8 mouse cellular contexts compared by ENCODE assay signal in the genomic region with DNA sequence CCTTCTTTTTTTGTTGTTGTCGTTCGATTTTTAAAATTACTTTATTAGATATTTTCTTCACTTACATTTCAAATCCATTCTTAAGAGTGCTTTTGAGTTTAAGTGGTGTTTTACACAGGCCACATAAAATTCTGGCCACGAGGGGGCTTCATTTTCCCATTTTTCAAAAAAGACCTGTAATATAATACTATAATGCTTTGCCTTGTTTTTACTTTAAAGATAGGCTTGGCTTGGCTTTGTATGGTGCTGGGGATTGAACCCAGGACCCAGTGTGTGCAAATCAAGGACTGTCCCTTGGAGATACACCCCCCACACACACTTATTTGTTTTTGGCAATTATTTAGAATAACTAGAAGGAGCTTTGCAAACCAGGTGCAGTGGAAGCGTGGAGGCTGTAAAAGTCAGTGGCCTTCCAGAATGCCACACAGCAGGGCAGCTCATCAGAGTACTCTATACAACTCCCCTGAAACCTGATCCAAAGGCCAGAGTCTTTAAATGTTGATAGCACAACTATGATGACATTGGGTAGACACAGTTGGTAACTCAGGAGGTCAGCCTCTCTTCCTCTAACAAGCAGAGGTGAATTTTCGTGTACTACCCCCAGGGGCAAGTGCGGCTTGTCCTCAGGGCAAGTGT. TPM values are rescaled to one million over a fixed set of nuclear protein-coding genes. Genes with fewer than 3 reads are reported as not detected.
DNase-seq lines count a peak whose midpoint lies in the region; ATAC-seq and TF ChIP-seq lines count a peak whose summit lies in the region.

No protein-coding gene starts in this region.

- WGBS in intestine, embryonic 14.5 days, result 66% methylated on average over 6 of the region's 6 CpGs
- 68% methylated on average over 6 of the region's 6 CpGs for WGBS in intestine, embryonic 15.5 days
- 60% methylated on average over 6 of the region's 6 CpGs for WGBS in forebrain, embryonic 15.5 days
- 66% methylated on average over 6 of the region's 6 CpGs for WGBS in midbrain, postnatal 0 days

- no peaks in the 10 kb centered on the region for H3K9me3 ChIP-seq in intestine, embryonic 14.5 days (ENCODE audit: control insufficient read depth, low read length)
- no peaks in the 10 kb centered on the region for H3K9me3 ChIP-seq in intestine, embryonic 15.5 days
- no peaks in the 10 kb centered on the region for H3K9me3 ChIP-seq in forebrain, embryonic 15.5 days
- no peaks in the 10 kb centered on the region for H3K9me3 ChIP-seq in midbrain, postnatal 0 days (ENCODE audit: low read length)

- no peak overlapping the region for H3K4me3 ChIP-seq in intestine, embryonic 14.5 days (ENCODE audit: low read depth, low read length)
- H3K4me3 ChIP-seq in intestine, embryonic 15.5 days (replicated peaks), result no peak overlapping the region
- H3K4me3 ChIP-seq in forebrain, embryonic 15.5 days, result no peak overlapping the region
- H3K4me3 ChIP-seq in midbrain, postnatal 0 days (ENCODE audit: low read depth, low read length), result no peak overlapping the region

- no peaks in the 10 kb centered on the region for H3K36me3 ChIP-seq in intestine, embryonic 14.5 days (ENCODE audit: control insufficient read depth, insufficient read depth, low read length)
- no peaks in the 10 kb centered on the region for H3K36me3 ChIP-seq in intestine, embryonic 15.5 days
- H3K36me3 ChIP-seq in forebrain, embryonic 15.5 days, result no peaks in the 10 kb centered on the region
- no peaks in the 10 kb centered on the region for H3K36me3 ChIP-seq in midbrain, postnatal 0 days (ENCODE audit: insufficient read depth, low read length)

- intact Hi-C loops in left cerebral cortex, postnatal 10 days (cut with DNase I), result loop anchor here (1.0 kb wide), 1 partner anchor 281 kb away; a partner anchor contains a TSS

- H3K9ac ChIP-seq in intestine, embryonic 14.5 days (ENCODE audit: low read length), result no peak overlapping the region
- H3K9ac ChIP-seq in intestine, embryonic 15.5 days, result no peak overlapping the region
- no peak overlapping the region for H3K9ac ChIP-seq in forebrain, embryonic 15.5 days (replicated peaks)
- H3K9ac ChIP-seq in midbrain, postnatal 0 days (replicated peaks; ENCODE audit: low read length, poor library complexity, severe bottlenecking), result no peak overlapping the region

- peak; percentile 75 for TF ChIP-seq CTCF in midbrain, postnatal 0 days (IDR thresholded peaks at IDR 0.05)

- H3K4me2 ChIP-seq in intestine, embryonic 14.5 days (ENCODE audit: low read length), result no peak overlapping the region
- H3K4me2 ChIP-seq in intestine, embryonic 15.5 days (replicated peaks), result no peak overlapping the region
- H3K4me2 ChIP-seq in forebrain, embryonic 15.5 days (replicated peaks), result no peak overlapping the region
- H3K4me2 ChIP-seq in midbrain, postnatal 0 days (ENCODE audit: low read depth, low read length, poor library complexity, severe bottlenecking), result no peak overlapping the region

- H3K27me3 ChIP-seq in intestine, embryonic 14.5 days (replicated peaks; ENCODE audit: control insufficient read depth, insufficient read depth, low read length), result no peaks in the 10 kb centered on the region
- no peaks in the 10 kb centered on the region for H3K27me3 ChIP-seq in intestine, embryonic 15.5 days (replicated peaks)
- no peaks in the 10 kb centered on the region for H3K27me3 ChIP-seq in forebrain, embryonic 15.5 days
- no peaks in the 10 kb centered on the region for H3K27me3 ChIP-seq in midbrain, postnatal 0 days (ENCODE audit: insufficient read depth, low read length)

- no peak overlapping the region for H3K27ac ChIP-seq in intestine, embryonic 14.5 days (ENCODE audit: low read depth)
- no peak overlapping the region for H3K27ac ChIP-seq in intestine, embryonic 15.5 days
- H3K27ac ChIP-seq in forebrain, embryonic 15.5 days (replicated peaks), result no peak overlapping the region
- H3K27ac ChIP-seq in midbrain, postnatal 0 days (ENCODE audit: low read depth, low read length), result no peak overlapping the region

- peak; percentile 75 for DNase-seq in intestine, embryonic 14.5 days (ENCODE audit: low spot score)
- DNase-seq in adrenal gland, postnatal 14 days, result peak; percentile 62
- DNase-seq in kidney, adult 11 months, result peak; percentile 30
- peak; percentile 57 to 67 for DNase-seq in left cerebral cortex, postnatal 10 days (ENCODE audit: extremely low spot score in 1 of 2, low spot score in 2 of 2)
- peak; percentile 79 for DNase-seq in midbrain, postnatal 0 days (ENCODE audit: low spot score)
- DNase-seq in telencephalon, adult 2 months (ENCODE audit: low read depth, low spot score), result peak; percentile 53

- H3K4me1 ChIP-seq in intestine, embryonic 14.5 days (replicated peaks; ENCODE audit: control insufficient read depth, insufficient read depth, low read length), result peaks cover 5% of the 10 kb centered on the region; the same call in 1 of the 2 replicates
- H3K4me1 ChIP-seq in intestine, embryonic 15.5 days (replicated peaks), result no peaks in the 10 kb centered on the region
- H3K4me1 ChIP-seq in forebrain, embryonic 15.5 days, result no peaks in the 10 kb centered on the region
- H3K4me1 ChIP-seq in midbrain, postnatal 0 days (ENCODE audit: insufficient read depth, low read length), result no peaks in the 10 kb centered on the region

- ATAC-seq in intestine, embryonic 14.5 days (replicated peaks; ENCODE audit: low FRiP score, low TSS enrichment, low read depth), result no peak; the same call in 1 of the 2 replicates
- no peak for ATAC-seq in intestine, embryonic 15.5 days
- ATAC-seq in forebrain, embryonic 15.5 days (replicated peaks), result peak; percentile 68
- peak; percentile 16; the same call in 1 of the 2 replicates for ATAC-seq in midbrain, postnatal 0 days (ENCODE audit: low FRiP score)

RNA-seq across cellular contexts. Expression of a gene that starts 44.4 kb away (rescaled TPM):
- 4.2 and 4.9 TPM in 2 replicates for polyA plus RNA-seq in intestine, embryonic 14.5 days (2014; fragmentation: Nextera tagmentation; extraction: Ambion mirVana)
- 2.6 and 2.8 TPM in 2 replicates for polyA plus RNA-seq in intestine, embryonic 15.5 days (2015; fragmentation: Nextera tagmentation; extraction: Ambion mirVana)
- total RNA-seq in adrenal gland, postnatal 14 days (2021), result 1.4 and 1.6 TPM in 2 replicates
- polyA plus RNA-seq in forebrain, embryonic 15.5 days (2015; fragmentation: Nextera tagmentation; extraction: Ambion mirVana), result 0.48 and 0.54 TPM in 2 replicates
- total RNA-seq in left cerebral cortex, postnatal 10 days (2021), result 1 to 10 TPM; 1.3 to 1.4 TPM
- 2.4 and 3.5 TPM in 2 replicates for total RNA-seq in midbrain, postnatal 0 days (2014; rRNA removed)
- 0.48 and 0.72 TPM in 2 replicates for polyA plus RNA-seq in midbrain, postnatal 0 days (2015; fragmentation: Nextera tagmentation; extraction: Ambion mirVana)

Comparison
In these comparisons a context has a peak if more than half of its experiments do, and no peak if none do; other contexts are left out.
1. ATAC-seq: peak in forebrain, embryonic 15.5 days (single experiment) and midbrain, postnatal 0 days (single experiment); none in intestine, embryonic 14.5 days (single experiment) and intestine, embryonic 15.5 days (single experiment).
2. Peak in every context shown above with its lines, with median percentiles within 50 percentile points of each other: DNase-seq.